Mouse (Mus musculus) retina, adult 2 months (tissue): ENCODE data around the gene Cflar.
"Not testable (repeated sequence)": the region's sequence is repeated elsewhere in the genome, so short reads cannot be mapped to it uniquely, and the experiment has no call there.

Experiments used
- DNase-seq: peaks from one replicate; pipeline ENCODE4 v3.0.0-alpha.2; 2012; ENCODE audit warnings: low read depth, low spot score

Gene Cflar

GRCm38 (mm10) chr1:58775361-58775760 lies 64.1 kb downstream of the Cflar start:
- DNase-seq: no peak

- no peak for DNase-seq
These were observed 66.3 kb downstream of the Cflar start for GRCm38 (mm10) chr1:58777583-58777982.

GRCm38 (mm10) chr1:58778226-58778625 lies 66.9 kb downstream of the Cflar start:
- no peak for DNase-seq

- DNase-seq: no peak
These were observed 75.0 kb downstream of the Cflar start for GRCm38 (mm10) chr1:58786276-58786675.

- no peak for DNase-seq
These were observed 77.1 kb downstream of the Cflar start for GRCm38 (mm10) chr1:58788410-58788809.

GRCm38 (mm10) chr1:58794705-58795104 lies 83.4 kb downstream of the Cflar start:
- no peak for DNase-seq

GRCm38 (mm10) chr1:58795291-58796058 lies 84.2 kb downstream of the Cflar start, which contains the start of gene Casp8:
Gene Casp8, plus strand, starts transcription at chr1:58795374.
- no peak for DNase-seq

GRCm38 (mm10) chr1:58796059-58796363 lies 84.7 kb downstream of the Cflar start:
- no peak for DNase-seq

GRCm38 (mm10) chr1:58796853-58797252 lies 85.5 kb downstream of the Cflar start:
- no peak for DNase-seq

GRCm38 (mm10) chr1:58797370-58797769 lies 86.1 kb downstream of the Cflar start:
- no peak for DNase-seq

- DNase-seq: no peak
These were observed 87.6 kb downstream of the Cflar start for GRCm38 (mm10) chr1:58798911-58799310.

- DNase-seq: not testable (repeated sequence)
These were observed 89.3 kb downstream of the Cflar start for GRCm38 (mm10) chr1:58800644-58801043.

- DNase-seq: no peak
These were observed 90.4 kb downstream of the Cflar start for GRCm38 (mm10) chr1:58801558-58802285.

- DNase-seq: no peak
These were observed 91.3 kb downstream of the Cflar start for GRCm38 (mm10) chr1:58802322-58803273.

GRCm38 (mm10) chr1:58803531-58803930 lies 92.2 kb downstream of the Cflar start:
- DNase-seq: no peak

- DNase-seq: no peak
These were observed 95.3 kb downstream of the Cflar start for GRCm38 (mm10) chr1:58806651-58807050.
